Mouse (Mus musculus): Measurements from ENCODE around the gene Tmem88. TPM values are rescaled to one million over a fixed set of nuclear protein-coding genes. Genes with fewer than 3 reads are reported as not detected.

The Tmem88 gene
- polyA plus RNA-seq, 1 experiment from 2014 or later, result 4.7 TPM

DNA sequence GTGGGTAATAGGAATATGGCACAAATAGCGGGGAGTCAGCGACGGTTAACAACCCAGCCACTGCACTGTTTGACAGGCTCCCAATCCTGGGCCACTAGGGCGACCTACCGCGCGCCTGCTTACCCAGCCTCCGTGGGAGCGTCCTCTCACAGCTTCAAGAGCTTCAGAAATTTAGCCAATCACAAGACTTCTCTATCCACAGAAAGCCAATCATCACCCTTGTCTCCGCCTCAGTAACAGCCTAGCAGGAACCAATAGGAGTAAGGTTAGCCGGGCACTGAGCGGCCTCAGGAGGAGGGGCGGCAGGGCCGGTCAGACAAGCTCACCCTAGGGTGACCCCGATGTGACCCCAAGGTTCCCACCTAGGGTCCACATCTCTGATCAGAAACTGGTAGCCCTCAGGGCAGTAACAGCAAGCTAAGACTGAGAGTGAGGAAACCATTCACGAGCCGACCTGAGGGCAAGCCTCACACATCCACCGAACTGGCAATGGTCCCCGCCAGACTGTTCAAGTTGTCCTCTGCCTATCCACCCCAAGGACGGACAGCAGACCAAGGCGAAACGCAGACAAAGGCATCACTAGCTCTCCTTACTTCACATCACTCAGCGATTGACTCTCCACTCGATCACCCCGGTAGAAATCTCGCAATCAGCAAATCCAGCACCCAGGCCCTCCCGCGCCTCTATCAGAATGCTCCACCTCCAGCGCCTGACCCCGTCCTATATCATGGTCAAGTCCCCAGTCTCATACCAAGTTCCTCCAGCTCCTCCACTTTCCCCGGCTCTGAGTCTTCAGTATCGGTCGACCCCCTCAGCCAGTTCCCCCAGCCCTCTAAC, 10.7 kb upstream of the Tmem88 start:
- peak; percentile 96 for DNase-seq (ENCODE audit: low spot score)
- peak overlapping the region; percentile 92 for H3K9ac ChIP-seq (ENCODE audit: low read length)
- peak overlapping the region; percentile 99 for H3K4me2 ChIP-seq (ENCODE audit: low read length)
- peak overlapping the region; percentile 77 for H3K4me3 ChIP-seq (ENCODE audit: low read depth, low read length)
- H3K9me3 ChIP-seq (replicated peaks; ENCODE audit: control insufficient read depth, low read length), result no peaks in the 10 kb centered on the region
- under 1% methylated on average over 33 of the region's 33 CpGs for WGBS
- peak overlapping the region; percentile 99 for H3K27ac ChIP-seq (ENCODE audit: low read depth, low read length)
- peaks cover 26% of the 10 kb centered on the region for H3K4me1 ChIP-seq (ENCODE audit: control insufficient read depth, insufficient read depth, low read length)
- ATAC-seq, result peak; percentile 71
- peaks cover 63% of the 10 kb centered on the region for H3K36me3 ChIP-seq (ENCODE audit: control insufficient read depth, insufficient read depth, low read length)
- H3K27me3 ChIP-seq (replicated peaks; ENCODE audit: control insufficient read depth, insufficient read depth, low read length), result no peaks in the 10 kb centered on the region

- peaks cover 15% of the 10 kb centered on the region for H3K4me1 ChIP-seq (ENCODE audit: control insufficient read depth, insufficient read depth, low read length)
- H3K27ac ChIP-seq (ENCODE audit: low read depth, low read length), result no peak overlapping the region
- no peaks in the 10 kb centered on the region for H3K27me3 ChIP-seq (replicated peaks; ENCODE audit: control insufficient read depth, insufficient read depth, low read length)
- 89% methylated on average over 4 of the region's 4 CpGs for WGBS
- H3K36me3 ChIP-seq (ENCODE audit: control insufficient read depth, insufficient read depth, low read length), result peaks cover 66% of the 10 kb centered on the region
- H3K9ac ChIP-seq (ENCODE audit: low read length), result no peak overlapping the region
- H3K4me3 ChIP-seq (ENCODE audit: low read depth, low read length), result no peak overlapping the region
- peak overlapping the region; percentile 99 for H3K4me2 ChIP-seq (ENCODE audit: low read length)
- ATAC-seq (no peak), DNase-seq (ENCODE audit: low spot score) (no peak)
- H3K9me3 ChIP-seq (replicated peaks; ENCODE audit: control insufficient read depth, low read length), result no peaks in the 10 kb centered on the region
Observed at GRCm38 (mm10) chr11:69407724-69408004, 9.6 kb upstream of the Tmem88 start.

DNA sequence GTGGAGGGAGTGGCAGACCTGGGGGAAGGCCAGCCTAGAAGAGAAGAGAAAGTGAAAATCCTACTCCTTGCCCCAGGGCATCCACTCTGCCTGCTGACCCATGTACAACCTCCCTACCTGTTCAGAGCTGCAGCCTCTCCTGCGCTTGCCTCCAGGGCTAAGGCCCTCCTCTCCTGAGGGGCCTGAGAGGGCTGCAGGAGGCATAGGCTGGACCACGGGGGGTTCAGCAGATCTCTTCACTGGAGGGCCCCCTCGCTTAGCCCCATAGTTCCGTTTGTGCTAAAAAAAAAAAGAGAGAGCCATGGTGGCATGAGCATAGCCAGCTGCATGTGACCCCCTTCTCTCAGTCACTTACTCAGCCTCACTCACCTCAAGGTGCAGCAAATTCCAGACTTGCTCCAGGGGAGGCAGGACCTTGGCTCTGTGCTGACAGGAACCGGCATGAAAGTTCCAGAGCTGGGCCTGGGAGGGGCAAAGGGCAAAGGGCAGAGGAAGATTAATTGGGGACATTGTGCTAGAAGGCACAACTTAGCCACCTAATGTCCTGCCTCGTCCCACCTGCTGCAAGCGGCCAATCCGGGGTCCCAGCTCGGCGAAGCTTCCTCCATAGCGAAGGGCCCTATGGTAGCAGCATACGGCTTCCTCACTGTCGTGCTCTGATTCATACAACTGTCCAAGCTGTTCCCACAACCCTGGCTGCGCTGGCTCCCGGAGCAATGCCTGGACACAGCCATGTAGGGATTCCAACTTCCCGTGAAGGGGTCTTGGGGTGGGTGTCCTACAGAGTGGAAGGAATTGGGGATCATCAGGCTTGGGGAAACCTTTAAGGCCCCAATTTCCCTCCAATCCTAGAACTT, 9.1 kb upstream of the Tmem88 start:
- DNase-seq (ENCODE audit: low spot score) (no peak), ATAC-seq (no peak)
- Histone ChIP-seq H3K4me1 (ENCODE audit: control insufficient read depth, insufficient read depth, low read length) (peaks cover 9% of the 10 kb centered on the region), H3K9me3 (replicated peaks; ENCODE audit: control insufficient read depth, low read length) (no peaks in the 10 kb centered on the region), H3K36me3 (ENCODE audit: control insufficient read depth, insufficient read depth, low read length) (peaks cover 66% of the 10 kb centered on the region), H3K4me2 (ENCODE audit: low read length) (no peak overlapping the region), H3K27ac (ENCODE audit: low read depth, low read length) (no peak overlapping the region), H3K9ac (ENCODE audit: low read length) (no peak overlapping the region), H3K27me3 (replicated peaks; ENCODE audit: control insufficient read depth, insufficient read depth, low read length) (no peaks in the 10 kb centered on the region), H3K4me3 (ENCODE audit: low read depth, low read length) (no peak overlapping the region)
- WGBS, result 87% methylated on average over 16 of the region's 16 CpGs

GRCm38 (mm10) chr11:69406282-69406681, 8.2 kb upstream of the Tmem88 start:
- H3K4me2 ChIP-seq (ENCODE audit: low read length), result no peak overlapping the region
- WGBS, result 93% methylated on average over 19 of the region's 19 CpGs
- no peak overlapping the region for H3K4me3 ChIP-seq (ENCODE audit: low read depth, low read length)
- no peaks in the 10 kb centered on the region for H3K9me3 ChIP-seq (replicated peaks; ENCODE audit: control insufficient read depth, low read length)
- no peak overlapping the region for H3K27ac ChIP-seq (ENCODE audit: low read depth, low read length)
- H3K36me3 ChIP-seq (ENCODE audit: control insufficient read depth, insufficient read depth, low read length), result peaks cover 70% of the 10 kb centered on the region
- H3K27me3 ChIP-seq (replicated peaks; ENCODE audit: control insufficient read depth, insufficient read depth, low read length), result no peaks in the 10 kb centered on the region
- no peak overlapping the region for H3K9ac ChIP-seq (ENCODE audit: low read length)
- ATAC-seq (no peak), DNase-seq (ENCODE audit: low spot score) (no peak)
- peaks cover 6% of the 10 kb centered on the region; the same call in 1 of the 2 replicates for H3K4me1 ChIP-seq (ENCODE audit: control insufficient read depth, insufficient read depth, low read length)

GRCm38 (mm10) chr11:69405397-69406200, 7.6 kb upstream of the Tmem88 start:
- ATAC-seq (no peak), DNase-seq (ENCODE audit: low spot score) (no peak)
- Histone ChIP-seq H3K27me3 (replicated peaks; ENCODE audit: control insufficient read depth, insufficient read depth, low read length) (0 out of 2 replicates have a peak, but pooled peaks cover 1% of the 10 kb centered on the region), H3K27ac (ENCODE audit: low read depth, low read length) (no peak overlapping the region), H3K36me3 (ENCODE audit: control insufficient read depth, insufficient read depth, low read length) (peaks cover 76% of the 10 kb centered on the region), H3K4me1 (ENCODE audit: control insufficient read depth, insufficient read depth, low read length) (peaks cover 6% of the 10 kb centered on the region; the same call in 1 of the 2 replicates), H3K4me3 (ENCODE audit: low read depth, low read length) (no peak overlapping the region), H3K4me2 (ENCODE audit: low read length) (no peak overlapping the region), H3K9ac (ENCODE audit: low read length) (no peak overlapping the region), H3K9me3 (replicated peaks; ENCODE audit: control insufficient read depth, low read length) (no peaks in the 10 kb centered on the region)
- 93% methylated on average over 23 of the region's 24 CpGs for WGBS

DNA sequence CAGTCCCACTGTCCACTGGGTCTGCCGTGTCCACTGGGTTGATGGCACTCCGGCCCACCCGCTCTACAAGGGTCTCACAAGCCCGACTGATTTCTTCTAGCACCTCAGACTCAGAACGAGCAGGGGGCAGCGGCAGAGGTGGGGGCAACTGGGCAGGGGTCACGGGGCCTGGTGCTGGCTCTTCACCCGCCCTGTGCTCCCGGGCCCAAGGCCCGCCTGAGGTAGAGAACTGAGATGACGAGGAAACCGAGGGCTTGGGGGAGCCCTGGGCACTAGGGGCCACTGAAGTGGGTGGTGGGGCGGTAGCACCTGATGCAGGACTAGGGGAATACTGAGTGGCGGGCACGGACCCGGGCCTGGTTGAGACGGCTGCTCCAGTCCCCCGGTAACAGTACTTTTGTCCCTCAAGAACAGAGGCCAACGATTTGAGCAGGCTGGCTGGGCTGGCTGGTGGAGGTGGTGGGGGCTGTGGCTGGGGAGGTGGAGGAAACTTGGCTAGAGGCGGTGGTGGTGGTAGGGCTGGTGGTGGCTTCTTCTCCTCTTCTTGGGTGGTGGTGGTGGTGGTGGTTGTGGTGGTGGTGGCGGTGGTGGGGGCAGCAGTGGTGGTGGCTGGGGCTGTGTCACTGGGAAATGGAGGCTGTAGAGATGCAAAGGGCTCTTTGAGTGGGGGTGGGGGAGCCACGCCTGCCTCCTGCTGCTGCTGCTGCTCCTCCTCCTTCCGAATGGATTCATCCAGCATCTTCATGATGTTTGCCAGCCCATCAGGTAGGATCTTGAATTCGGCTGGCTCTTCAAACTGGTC, 6.8 kb upstream of the Tmem88 start:
- Histone ChIP-seq H3K36me3 (ENCODE audit: control insufficient read depth, insufficient read depth, low read length) (peaks cover 84% of the 10 kb centered on the region), H3K9me3 (replicated peaks; ENCODE audit: control insufficient read depth, low read length) (no peaks in the 10 kb centered on the region), H3K27me3 (replicated peaks; ENCODE audit: control insufficient read depth, insufficient read depth, low read length) (0 out of 2 replicates have a peak, but pooled peaks cover 4% of the 10 kb centered on the region), H3K4me3 (ENCODE audit: low read depth, low read length) (no peak overlapping the region), H3K4me2 (ENCODE audit: low read length) (no peak overlapping the region), H3K9ac (ENCODE audit: low read length) (no peak overlapping the region), H3K4me1 (ENCODE audit: control insufficient read depth, insufficient read depth, low read length) (peaks cover 6% of the 10 kb centered on the region; the same call in 1 of the 2 replicates), H3K27ac (ENCODE audit: low read depth, low read length) (no peak overlapping the region)
- ATAC-seq (no peak), DNase-seq (ENCODE audit: low spot score) (no peak)
- 91% methylated on average over 21 of the region's 24 CpGs for WGBS

DNA sequence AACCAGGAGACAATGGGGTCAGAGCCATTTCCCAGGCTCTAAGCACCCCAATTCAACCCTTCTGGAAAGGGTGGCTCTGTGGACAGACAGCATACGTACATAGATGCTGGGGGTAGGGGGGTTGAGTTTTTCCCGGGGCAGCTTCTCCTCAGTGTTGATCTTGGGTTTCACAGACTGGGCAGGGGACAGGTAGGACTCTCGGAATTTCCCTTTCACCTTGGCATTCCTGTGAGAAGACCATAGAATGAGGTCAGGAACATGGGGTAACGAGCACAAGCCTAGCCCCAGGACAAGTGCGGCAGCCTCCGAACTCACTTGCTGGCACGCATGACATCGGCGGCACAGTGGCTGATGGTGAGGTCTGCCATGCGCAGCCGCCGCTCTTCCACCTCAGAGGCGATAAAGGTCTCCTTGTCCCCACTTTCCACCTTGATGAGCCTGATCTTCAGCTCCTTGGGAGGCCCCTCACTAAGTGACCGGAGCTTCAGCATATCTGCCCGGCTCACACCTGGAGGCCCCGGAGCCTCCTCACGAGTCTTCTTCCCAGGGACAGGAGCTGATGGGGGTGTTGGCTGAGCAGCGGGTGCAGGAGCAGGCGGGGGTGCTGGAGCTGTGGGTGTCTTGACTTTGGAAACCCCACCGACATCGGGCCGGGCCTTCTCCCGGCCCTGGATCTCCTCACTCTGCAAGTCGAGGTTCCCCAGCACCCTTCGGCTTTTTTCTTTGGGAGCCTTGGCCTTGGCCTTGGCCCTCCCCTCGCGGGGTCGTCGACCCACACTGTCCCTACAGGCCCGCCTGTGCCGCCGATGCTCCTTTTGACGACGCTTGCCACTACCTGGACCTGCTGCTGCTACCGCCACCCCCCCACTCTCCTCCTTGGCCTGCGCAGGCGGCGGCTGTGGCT, 5.9 kb upstream of the Tmem88 start:
- H3K9me3 ChIP-seq (replicated peaks; ENCODE audit: control insufficient read depth, low read length), result no peaks in the 10 kb centered on the region
- H3K27ac ChIP-seq (ENCODE audit: low read depth, low read length), result no peak overlapping the region
- DNase-seq (ENCODE audit: low spot score) (no peak), ATAC-seq (no peak)
- WGBS, result 89% methylated on average over 38 of the region's 38 CpGs
- H3K36me3 ChIP-seq (ENCODE audit: control insufficient read depth, insufficient read depth, low read length), result peaks cover 92% of the 10 kb centered on the region
- no peak overlapping the region for H3K4me3 ChIP-seq (ENCODE audit: low read depth, low read length)
- no peak overlapping the region for H3K4me2 ChIP-seq (ENCODE audit: low read length)
- H3K27me3 ChIP-seq (replicated peaks; ENCODE audit: control insufficient read depth, insufficient read depth, low read length), result 0 out of 2 replicates have a peak, but pooled peaks cover 4% of the 10 kb centered on the region
- no peak overlapping the region for H3K9ac ChIP-seq (ENCODE audit: low read length)
- peaks cover 6% of the 10 kb centered on the region; the same call in 1 of the 2 replicates for H3K4me1 ChIP-seq (ENCODE audit: control insufficient read depth, insufficient read depth, low read length)

Data from forebrain, embryonic 14.5 days (tissue).